Mouse (Mus musculus) midbrain, embryonic 10.5 days (tissue): ENCODE data around the gene Gm10197. TPM values are rescaled to one million over a fixed set of nuclear protein-coding genes. Genes with fewer than 3 reads are reported as not detected.

ENCODE experiments used
- DNase-seq: peaks from one replicate; pipeline ENCODE4 v3.0.0-alpha.2; 2017; ENCODE audit warnings: low spot score
- H3K27ac ChIP-seq: fragments of 300-500 bp; sonication (generic); replicated peaks from 2 replicates; pipeline ENCODE4 v1.5.1; 2016; ENCODE audit warnings: mild to moderate bottlenecking
- H3K27me3 ChIP-seq: fragments of 300-500 bp; sonication (generic); 2 replicates; pipeline ENCODE4 v1.6.1; 2016; ENCODE audit warnings: low read depth, mild to moderate bottlenecking; ENCODE audit not compliant: poor library complexity, severe bottlenecking
- H3K36me3 ChIP-seq: fragments of 300-500 bp; sonication (generic); 2 replicates; pipeline ENCODE4 v1.6.1; 2016; ENCODE audit warnings: mild to moderate bottlenecking, moderate library complexity
- H3K4me1 ChIP-seq: fragments of 300-500 bp; sonication (generic); 2 replicates; pipeline ENCODE4 v1.6.1; 2016
- H3K4me3 ChIP-seq: fragments of 300-500 bp; sonication (generic); 2 replicates; pipeline ENCODE4 v1.5.1; 2016; ENCODE audit warnings: mild to moderate bottlenecking, moderate library complexity
- H3K9me3 ChIP-seq: fragments of 300-500 bp; sonication (generic); replicated peaks from 2 replicates; pipeline ENCODE4 v1.6.1; 2016; ENCODE audit warnings: mild to moderate bottlenecking
- WGBS: fragments of 180-500 bp; shearing (Covaris S2); methylation state at CpG from one replicate; pipeline ENCODE4 v1.1.7; 2016; 5-methylcytosine and 5-hydroxymethylcytosine counted together
- polyA plus RNA-seq: library from polyadenylated mRNA; unstranded; fragments of >200 nt; fragmentation: Nextera tagmentation; extraction: Ambion mirVana; gene quantifications from 2 replicates; pipeline ENCODE4 v1.2.1, GENCODE M21; 2016

Gm10197 gene
- polyA plus RNA-seq, 1 experiment from 2014 or later = 2.1 TPM

DNA sequence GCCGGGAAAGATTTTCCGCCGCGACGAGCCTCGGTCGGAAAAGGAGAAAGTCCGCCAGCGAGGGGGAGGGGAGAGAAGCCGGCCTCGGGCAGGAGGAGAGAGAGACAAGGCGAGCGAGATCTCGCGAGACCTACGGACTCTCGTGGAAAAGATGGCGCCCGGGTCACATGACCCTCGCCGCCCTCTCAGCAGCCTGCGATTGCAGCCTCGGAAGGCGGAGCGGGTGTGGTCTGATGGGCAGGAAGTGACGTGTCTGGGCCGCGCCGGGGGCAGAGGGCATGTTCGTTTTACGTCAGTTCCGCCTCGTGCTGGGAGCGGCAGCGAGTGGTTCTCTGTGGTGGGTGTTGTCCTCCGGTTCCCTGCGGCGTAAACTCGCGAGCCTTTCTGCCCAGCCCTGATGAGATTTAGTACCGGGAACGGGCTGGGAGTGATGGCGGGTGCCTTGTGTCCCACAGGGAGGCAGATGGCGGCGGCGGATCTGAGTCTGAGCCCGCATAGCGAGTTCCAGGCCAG, 19.0 kb upstream of the Gm10197 start, which contains the start of gene Smndc1:
TSS of gene Smndc1 (minus strand) at position 84 of the 513 bp plus-strand sequence.
- Histone ChIP-seq H3K4me3 (peak within 1 kb of the TSS; percentile 98), H3K27ac (peak within 1 kb of the TSS; percentile 98), H3K36me3 (peaks cover 36% of the 10 kb centered on the region), H3K4me1 (peaks cover 29% of the 10 kb centered on the region), H3K9me3 (no peaks in the 10 kb centered on the region), H3K27me3 (no peaks in the 10 kb centered on the region)
- WGBS = under 1% methylated on average over 48 of the region's 48 CpGs
- DNase-seq = peak; percentile 100

- no peaks in the 10 kb centered on the region for H3K9me3 ChIP-seq
- WGBS = under 1% methylated on average over 59 of the region's 59 CpGs
- peak overlapping the region; percentile 98 for H3K27ac ChIP-seq
- no peak for DNase-seq
- no peaks in the 10 kb centered on the region for H3K27me3 ChIP-seq
- peak overlapping the region; percentile 98 for H3K4me3 ChIP-seq
- peaks cover 42% of the 10 kb centered on the region for H3K36me3 ChIP-seq
- peaks cover 29% of the 10 kb centered on the region for H3K4me1 ChIP-seq
Measured at GRCm38 (mm10) chr19:53389851-53390431, 18.4 kb upstream of the Gm10197 start.

- DNase-seq = no peak
- no peaks in the 10 kb centered on the region for H3K9me3 ChIP-seq
- 29% methylated on average over 6 of the region's 6 CpGs for WGBS
- H3K4me3 ChIP-seq = peak overlapping the region; percentile 98
- H3K36me3 ChIP-seq = peaks cover 47% of the 10 kb centered on the region
- H3K27ac ChIP-seq = peak overlapping the region; percentile 98
- H3K27me3 ChIP-seq = no peaks in the 10 kb centered on the region
- peaks cover 29% of the 10 kb centered on the region for H3K4me1 ChIP-seq
Measured at GRCm38 (mm10) chr19:53389417-53389816, 17.9 kb upstream of the Gm10197 start.

- peaks cover 100% of the 10 kb centered on the region for H3K36me3 ChIP-seq
- H3K27me3 ChIP-seq = no peaks in the 10 kb centered on the region
Measured at GRCm38 (mm10) chr19:53383336-53383735, 11.8 kb upstream of the Gm10197 start.

DNA sequence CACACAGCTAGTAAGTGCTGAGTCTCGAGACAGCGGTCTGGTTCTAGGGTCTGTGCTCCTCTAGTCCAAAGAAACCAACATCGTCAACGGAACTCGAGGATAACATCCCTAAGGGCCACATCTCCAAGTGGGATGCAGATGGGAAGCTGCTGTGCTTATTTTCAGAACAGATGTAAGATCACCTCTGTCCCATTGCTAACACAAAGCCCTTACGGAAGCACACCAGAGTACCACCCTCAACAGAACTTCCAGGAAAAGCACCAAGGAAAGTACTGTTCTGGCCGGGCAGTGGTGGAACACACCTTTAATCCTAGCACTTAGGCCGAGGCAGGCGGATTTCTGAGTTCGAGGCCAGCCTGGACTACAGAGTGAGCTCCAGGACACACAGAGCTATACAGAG, 6.9 kb upstream of the Gm10197 start:
- Histone ChIP-seq H3K36me3 (peaks cover 99% of the 10 kb centered on the region), H3K27ac (no peak overlapping the region), H3K9me3 (no peaks in the 10 kb centered on the region), H3K4me3 (no peak overlapping the region), H3K4me1 (no peaks in the 10 kb centered on the region), H3K27me3 (no peaks in the 10 kb centered on the region)
- no peak for DNase-seq
- WGBS = 95% methylated on average over 10 of the region's 10 CpGs

More at GRCm38 (mm10) chr19:53383336-53383735, 11.8 kb upstream of the Gm10197 start:
- Histone ChIP-seq H3K4me3 (no peak overlapping the region), H3K9me3 (no peaks in the 10 kb centered on the region), H3K4me1 (no peaks in the 10 kb centered on the region), H3K27ac (no peak overlapping the region)
- no peak for DNase-seq
- WGBS = 95% methylated on average over 15 of the region's 15 CpGs

- H3K36me3 ChIP-seq = peaks cover 98% of the 10 kb centered on the region
- H3K4me3 ChIP-seq = no peak overlapping the region
- no peaks in the 10 kb centered on the region for H3K27me3 ChIP-seq
- no peak overlapping the region for H3K27ac ChIP-seq
- H3K4me1 ChIP-seq = no peaks in the 10 kb centered on the region
- H3K9me3 ChIP-seq = no peaks in the 10 kb centered on the region
- DNase-seq = no peak
- 91% methylated on average over 8 of the region's 8 CpGs for WGBS
Measured at GRCm38 (mm10) chr19:53377652-53378051, 6.1 kb upstream of the Gm10197 start.

DNA sequence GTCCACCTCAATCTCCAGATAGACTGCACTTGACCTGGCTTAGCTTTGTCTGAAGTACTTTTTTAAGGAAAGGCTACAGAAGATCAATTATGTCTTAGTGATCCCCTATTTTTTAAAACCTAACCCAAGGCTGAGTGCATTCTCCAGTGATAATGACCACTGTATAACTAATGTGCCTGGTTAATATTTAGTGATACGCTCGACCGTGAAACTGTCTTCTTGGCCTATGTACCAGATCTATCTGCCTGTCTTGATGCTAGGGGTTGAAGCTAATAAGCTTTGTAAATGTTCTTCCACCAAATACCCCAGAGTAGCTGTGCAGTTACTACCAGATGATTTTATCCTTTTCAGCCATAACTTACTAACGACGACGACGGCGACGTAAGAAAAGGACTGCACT, 4.2 kb upstream of the Gm10197 start:
- H3K27me3 ChIP-seq = no peaks in the 10 kb centered on the region
- peaks cover 98% of the 10 kb centered on the region for H3K36me3 ChIP-seq
- H3K4me3 ChIP-seq = no peak overlapping the region
- H3K9me3 ChIP-seq = no peaks in the 10 kb centered on the region
- 95% methylated on average over 9 of the region's 9 CpGs for WGBS
- no peaks in the 10 kb centered on the region for H3K4me1 ChIP-seq
- no peak for DNase-seq
- H3K27ac ChIP-seq = no peak overlapping the region

DNA sequence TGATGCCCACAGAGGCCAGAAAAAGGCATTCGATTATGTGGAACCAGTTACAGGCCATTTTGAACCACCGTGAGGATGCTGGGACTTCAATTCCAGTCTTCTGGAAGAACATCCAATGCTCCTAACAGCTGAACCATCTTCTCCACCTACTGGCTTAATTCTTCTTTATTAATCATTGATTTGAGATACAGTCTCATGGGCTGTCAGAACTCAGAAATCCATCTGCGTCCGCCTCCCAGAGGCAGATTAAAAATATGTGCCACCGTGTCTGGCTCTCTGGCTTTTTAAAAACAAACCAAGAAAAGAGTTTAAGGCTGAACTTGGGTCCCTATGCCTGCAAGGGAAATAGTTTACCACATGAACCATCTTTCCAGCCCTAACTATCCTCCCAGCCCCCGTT, 3.7 kb upstream of the Gm10197 start:
- Histone ChIP-seq H3K27ac (no peak overlapping the region), H3K4me3 (no peak overlapping the region), H3K4me1 (no peaks in the 10 kb centered on the region), H3K27me3 (no peaks in the 10 kb centered on the region), H3K9me3 (no peaks in the 10 kb centered on the region), H3K36me3 (peaks cover 98% of the 10 kb centered on the region)
- no peak for DNase-seq
- 95% methylated on average over 6 of the region's 6 CpGs for WGBS

GRCm38 (mm10) chr19:53373570-53373969, 2.0 kb upstream of the Gm10197 start:
- no peak for DNase-seq
- Histone ChIP-seq H3K4me1 (no peaks in the 10 kb centered on the region), H3K27me3 (no peaks in the 10 kb centered on the region), H3K27ac (no peak overlapping the region), H3K9me3 (no peaks in the 10 kb centered on the region), H3K4me3 (no peak overlapping the region), H3K36me3 (peaks cover 84% of the 10 kb centered on the region)
- WGBS = 83% methylated on average over 2 of the region's 2 CpGs

GRCm38 (mm10) chr19:53370233-53370632, 1.3 kb downstream of the Gm10197 start:
- Histone ChIP-seq H3K27ac (no peak overlapping the region), H3K27me3 (no peaks in the 10 kb centered on the region), H3K36me3 (peaks cover 51% of the 10 kb centered on the region), H3K9me3 (no peaks in the 10 kb centered on the region), H3K4me3 (no peak overlapping the region), H3K4me1 (peaks cover 7% of the 10 kb centered on the region; the same call in 1 of the 2 replicates)
- DNase-seq = no peak
- WGBS = 83% methylated on average over 15 of the region's 15 CpGs

DNA sequence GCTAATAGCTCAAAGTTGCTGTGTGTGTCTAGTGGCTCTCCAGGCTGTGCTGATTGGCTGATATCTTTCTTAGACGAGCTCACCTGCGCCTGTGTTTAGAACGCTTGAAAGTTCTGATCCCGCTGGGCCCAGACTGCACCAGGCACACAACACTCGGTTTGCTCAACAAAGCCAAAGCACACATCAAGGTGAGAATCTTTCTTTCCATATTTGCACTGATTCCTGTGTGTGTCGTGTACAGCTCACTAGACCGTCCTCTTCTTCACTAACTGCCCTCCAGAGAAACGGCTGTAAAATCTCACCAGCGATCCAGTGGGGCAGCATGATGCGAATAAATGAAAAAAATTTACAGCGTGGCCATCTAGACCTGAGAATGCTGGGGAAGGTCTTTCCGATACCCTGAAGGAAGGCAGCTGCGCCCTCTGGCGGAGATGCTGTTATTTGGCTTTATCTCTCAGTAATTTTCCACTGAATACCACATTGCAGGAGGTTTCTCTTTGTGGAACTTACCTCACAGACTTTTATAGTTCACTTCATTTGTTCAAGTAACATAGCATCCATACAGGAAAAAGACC, 2.0 kb downstream of the Gm10197 start:
- Histone ChIP-seq H3K36me3 (peaks cover 45% of the 10 kb centered on the region), H3K27ac (no peak overlapping the region), H3K4me1 (peaks cover 11% of the 10 kb centered on the region; the same call in 1 of the 2 replicates), H3K27me3 (no peaks in the 10 kb centered on the region), H3K4me3 (no peak overlapping the region), H3K9me3 (no peaks in the 10 kb centered on the region)
- DNase-seq = peak; percentile 75
- WGBS = 45% methylated on average over 14 of the region's 14 CpGs

DNA sequence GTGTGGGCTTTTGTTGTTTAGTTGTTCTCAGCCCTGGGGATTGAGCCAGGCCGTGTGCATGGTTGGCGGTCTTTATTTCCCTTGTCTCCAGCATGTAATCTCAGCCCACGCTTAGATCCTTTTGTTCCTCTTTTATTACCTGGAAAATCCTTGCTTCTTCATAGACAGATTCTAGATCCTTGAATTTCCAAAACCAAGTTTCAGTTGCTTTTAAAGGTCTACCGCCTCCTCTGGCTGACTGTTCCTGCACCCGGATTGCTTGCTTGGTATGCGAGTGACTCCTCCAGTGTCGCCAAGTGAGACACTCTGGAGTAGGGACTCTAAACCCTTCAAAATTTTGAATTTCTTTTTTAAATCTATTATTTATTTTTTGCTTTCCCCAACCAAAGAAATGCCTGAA, 4.7 kb downstream of the Gm10197 start:
- no peak for DNase-seq
- 88% methylated on average over 7 of the region's 7 CpGs for WGBS

GRCm38 (mm10) chr19:53366057-53366775, 5.3 kb downstream of the Gm10197 start:
- no peaks in the 10 kb centered on the region for H3K9me3 ChIP-seq
- no peaks in the 10 kb centered on the region for H3K27me3 ChIP-seq
- no peak overlapping the region for H3K27ac ChIP-seq
- H3K36me3 ChIP-seq = peaks cover 12% of the 10 kb centered on the region
- H3K4me3 ChIP-seq = no peak overlapping the region
- no peak for DNase-seq
- peaks cover 11% of the 10 kb centered on the region; the same call in 1 of the 2 replicates for H3K4me1 ChIP-seq
- 87% methylated on average over 11 of the region's 11 CpGs for whole genome bisulfite sequencing

More for the DNA sequence above, 4.7 kb downstream of the Gm10197 start:
- Histone ChIP-seq H3K27me3 (no peaks in the 10 kb centered on the region), H3K27ac (no peak overlapping the region), H3K9me3 (no peaks in the 10 kb centered on the region), H3K4me1 (peaks cover 11% of the 10 kb centered on the region; the same call in 1 of the 2 replicates), H3K4me3 (no peak overlapping the region), H3K36me3 (peaks cover 19% of the 10 kb centered on the region)
